Mouse (Mus musculus): ENCODE measurements at regions not wholly inside any gene's neighbourhood (a gene's known extent, or its start where the extent isn't known, plus 50 kb on each side); places are given as distances from the start of the nearest gene placed in this dataset.

DNA sequence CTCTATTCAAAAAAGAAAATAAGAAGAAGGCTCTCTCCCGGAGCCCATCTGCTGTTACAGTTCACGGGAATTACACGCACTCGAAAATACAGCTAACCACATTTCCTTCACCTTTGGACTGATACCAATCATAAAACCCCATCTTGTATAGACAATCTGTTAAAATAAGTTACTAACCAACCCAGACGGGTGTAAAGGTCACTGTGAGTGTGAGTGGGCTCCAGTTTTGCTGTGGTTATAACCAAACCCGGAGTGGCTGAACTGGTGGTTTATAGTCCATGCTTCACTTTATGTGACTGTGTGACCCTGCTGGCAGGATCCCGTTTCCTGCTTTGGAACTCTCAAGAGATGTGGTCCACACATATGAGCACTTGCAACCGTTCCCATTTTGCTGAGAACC is 95.1 kb downstream of the Klf5 start:
- no peaks in the 10 kb centered on the region for H3K9me3 ChIP-seq (replicated peaks; ENCODE audit: insufficient read depth, low read length)
- no peaks in the 10 kb centered on the region for H3K4me1 ChIP-seq (ENCODE audit: control insufficient read depth in 1 of 2, insufficient read depth in 2 of 2, low read length in 2 of 2)
- H3K27me3 ChIP-seq (ENCODE audit: control insufficient read depth in 1 of 2, insufficient read depth in 2 of 2, low read length in 2 of 2), result no peaks in the 10 kb centered on the region
- no peak overlapping the region for H3K4me3 ChIP-seq (ENCODE audit: control insufficient read depth in 1 of 2, insufficient read depth in 1 of 2, low read depth in 2 of 2, low read length in 2 of 2)
- DNase-seq (ENCODE audit: low read depth, low spot score), result no peak
- no peaks in the 10 kb centered on the region for H3K79me2 ChIP-seq (ENCODE audit: control insufficient read depth, insufficient read depth, low read length, poor library complexity)
- TF ChIP-seq MAZ (IDR thresholded peaks at IDR 0.05; ENCODE audit: low read depth, low read length) (no peak), USF2 (IDR thresholded peaks at IDR 0.05; ENCODE audit: borderline replicate concordance in 1 of 2, insufficient read depth in 1 of 2, low read depth in 1 of 2, low read length in 2 of 2) (no peak), RCOR1 (IDR thresholded peaks at IDR 0.05; ENCODE audit: low read depth, low read length) (no peak), CHD1 (IDR thresholded peaks at IDR 0.05; ENCODE audit: low read depth, low read length) (no peak), POLR2A (IDR thresholded peaks at IDR 0.05; ENCODE audit: control insufficient read depth in 1 of 2, insufficient read depth in 1 of 2, low read depth in 1 of 2, low read length in 2 of 2, poor library complexity in 1 of 2) (no peak), NRF1 (IDR thresholded peaks at IDR 0.05; ENCODE audit: insufficient read depth, low read depth, low read length, poor library complexity, severe bottlenecking) (no peak), KAT2A (conservative IDR thresholded peaks at IDR 0.05; ENCODE audit: low read depth, low read length) (no peak), EP300 (IDR thresholded peaks at IDR 0.05; ENCODE audit: low read depth in 1 of 2, low read length in 2 of 2) (no peak), NELFE (IDR thresholded peaks at IDR 0.05; ENCODE audit: low read depth, low read length) (no peak), POLR2AphosphoS5 (IDR thresholded peaks at IDR 0.05; ENCODE audit: borderline replicate concordance, low read depth, low read length) (no peak)
- no peaks in the 10 kb centered on the region for H3K36me3 ChIP-seq (ENCODE audit: control insufficient read depth in 1 of 2, insufficient read depth in 2 of 2, low read length in 2 of 2)
- H3K9ac ChIP-seq (ENCODE audit: control insufficient read depth, low read depth, low read length, poor library complexity, severe bottlenecking), result no peak overlapping the region
- H3K27ac ChIP-seq (ENCODE audit: control insufficient read depth, low read depth, low read length), result no peak overlapping the region

DNA sequence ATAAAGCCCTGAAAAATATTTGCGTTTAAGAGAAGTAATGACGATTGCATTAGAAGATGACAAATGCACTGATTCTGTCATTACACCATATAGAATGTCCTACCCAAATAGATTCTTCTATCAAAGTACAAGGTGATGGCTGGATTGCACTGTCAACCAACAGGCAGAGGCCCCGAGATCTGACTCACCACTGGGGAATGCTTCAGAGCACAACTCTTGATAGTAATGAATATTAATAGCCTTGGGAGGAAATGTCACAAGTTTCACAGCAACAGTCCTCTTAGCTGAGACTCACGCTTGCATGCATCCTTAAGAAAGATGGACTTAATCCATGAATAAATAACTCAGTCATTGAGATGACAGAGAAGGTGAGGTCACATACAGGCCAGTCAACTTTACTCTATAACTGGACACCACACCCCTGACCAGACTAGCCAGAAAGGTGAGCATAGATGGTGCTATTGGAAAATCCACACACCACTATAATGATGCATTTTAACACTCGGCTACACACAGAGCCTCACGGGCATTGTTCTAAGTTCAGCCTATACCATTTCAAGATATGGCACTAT is 104.8 kb downstream of the Klf5 start:
- H3K4me1 ChIP-seq (ENCODE audit: control insufficient read depth in 1 of 2, insufficient read depth in 2 of 2, low read length in 2 of 2), result no peaks in the 10 kb centered on the region
- no peaks in the 10 kb centered on the region for H3K9me3 ChIP-seq (replicated peaks; ENCODE audit: insufficient read depth, low read length)
- no peaks in the 10 kb centered on the region for H3K36me3 ChIP-seq (ENCODE audit: control insufficient read depth in 1 of 2, insufficient read depth in 2 of 2, low read length in 2 of 2)
- H3K79me2 ChIP-seq (ENCODE audit: control insufficient read depth, insufficient read depth, low read length, poor library complexity), result no peaks in the 10 kb centered on the region
- H3K4me3 ChIP-seq (ENCODE audit: control insufficient read depth in 1 of 2, insufficient read depth in 1 of 2, low read depth in 2 of 2, low read length in 2 of 2), result no peak overlapping the region
- H3K27ac ChIP-seq (ENCODE audit: control insufficient read depth, low read depth, low read length), result no peak overlapping the region
- no peak overlapping the region for H3K9ac ChIP-seq (ENCODE audit: control insufficient read depth, low read depth, low read length, poor library complexity, severe bottlenecking)
- TF ChIP-seq ZNF384 (IDR thresholded peaks at IDR 0.05; ENCODE audit: low read depth, low read length), result no peak
- TF ChIP-seq MAFK (IDR thresholded peaks at IDR 0.05; ENCODE audit: borderline replicate concordance, low read depth, low read length), result no peak
- no peak for TF ChIP-seq NRF1 (IDR thresholded peaks at IDR 0.05; ENCODE audit: insufficient read depth, low read depth, low read length, poor library complexity, severe bottlenecking)
- no peak for TF ChIP-seq USF1 (IDR thresholded peaks at IDR 0.05; ENCODE audit: low read depth, low read length)
- no peak for TF ChIP-seq UBTF (IDR thresholded peaks at IDR 0.05; ENCODE audit: borderline replicate concordance, insufficient read depth, low read depth, low read length)
- no peak for TF ChIP-seq CHD2 (IDR thresholded peaks at IDR 0.05; ENCODE audit: low read length)
- TF ChIP-seq MEF2A (IDR thresholded peaks at IDR 0.05; ENCODE audit: extremely low read depth, insufficient replicate concordance, low read depth, low read length, poor library complexity, severe bottlenecking), result no peak
- no peak for TF ChIP-seq SMC3 (IDR thresholded peaks at IDR 0.05; ENCODE audit: low read depth, low read length)
- no peak for TF ChIP-seq BHLHE40 (IDR thresholded peaks at IDR 0.05; ENCODE audit: borderline replicate concordance, low read depth, low read length)
- no peak for TF ChIP-seq MAX (IDR thresholded peaks at IDR 0.05; ENCODE audit: low read length)
- no peak for TF ChIP-seq MYC (IDR thresholded peaks at IDR 0.05; ENCODE audit: low read depth, low read length)
- no peak for TF ChIP-seq POLR2AphosphoS5 (IDR thresholded peaks at IDR 0.05; ENCODE audit: borderline replicate concordance, low read depth, low read length)
- TF ChIP-seq ZKSCAN1 (IDR thresholded peaks at IDR 0.05; ENCODE audit: low read depth, low read length), result no peak
- no peak for TF ChIP-seq HCFC1 (IDR thresholded peaks at IDR 0.05; ENCODE audit: low read depth, low read length)
- TF ChIP-seq ZC3H11A (IDR thresholded peaks at IDR 0.05; ENCODE audit: low read depth, low read length), result no peak
- TF ChIP-seq MXI1 (IDR thresholded peaks at IDR 0.05; ENCODE audit: low read depth, low read length), result no peak
- no peak for TF ChIP-seq CTCF (IDR thresholded peaks at IDR 0.05 in 2 of 3, conservative IDR thresholded peaks at IDR 0.05 in 1 of 3; ENCODE audit: control insufficient read depth in 1 of 3, insufficient read depth in 1 of 3, low read depth in 2 of 3, low read length in 3 of 3, poor library complexity in 1 of 3, severe bottlenecking in 1 of 3)
- TF ChIP-seq EP300 (IDR thresholded peaks at IDR 0.05; ENCODE audit: low read depth in 1 of 2, low read length in 2 of 2), result no peak
- DNase-seq (ENCODE audit: low read depth, low spot score), result no peak
- H3K27me3 ChIP-seq (ENCODE audit: control insufficient read depth in 1 of 2, insufficient read depth in 2 of 2, low read length in 2 of 2), result no peaks in the 10 kb centered on the region
